Mouse (Mus musculus): ENCODE results near the gene Tsks. TPM values are rescaled to one million over a fixed set of nuclear protein-coding genes. Genes with fewer than 3 reads are reported as not detected.
A peak's percentile ranks its signal among the peaks of the same experiment; 100 is the strongest.

Gene Tsks
- polyA plus RNA-seq, 1 experiment from 2014 or later, result 0.30 TPM

DNA sequence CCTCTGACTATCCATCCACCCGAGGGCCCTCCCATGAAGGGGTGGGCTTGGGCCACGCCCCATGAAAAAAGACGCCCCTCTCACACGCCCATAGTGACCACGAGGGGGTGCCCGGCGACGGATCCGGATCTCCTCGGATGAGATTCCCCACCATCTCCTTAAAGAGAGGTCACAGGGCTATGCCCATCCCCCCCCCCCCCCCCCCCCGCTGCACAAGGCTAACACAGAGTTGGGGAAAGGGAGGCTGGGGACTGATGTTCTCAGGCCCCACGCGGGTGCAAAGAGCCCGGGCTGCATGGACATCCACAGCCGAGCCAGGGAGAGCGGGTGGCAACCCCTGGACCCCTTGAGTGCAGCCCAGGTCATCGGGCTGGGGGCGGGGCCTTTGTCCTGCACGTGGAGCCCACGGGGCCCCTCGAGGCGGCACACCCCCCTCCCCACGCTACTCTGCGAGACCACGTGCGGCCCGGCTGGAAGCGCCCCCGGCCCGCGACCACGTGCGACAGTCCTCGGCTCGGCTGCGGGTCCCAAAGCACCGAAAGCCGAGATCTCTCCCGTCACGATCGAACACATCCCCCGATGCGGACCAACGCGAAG, 42.7 kb downstream of the Tsks start:
- WGBS, result 1% methylated on average over 45 of the region's 45 CpGs
- H3K27ac ChIP-seq (replicated peaks), result peak overlapping the region; percentile 99
- no peaks in the 10 kb centered on the region for H3K9me3 ChIP-seq
- peaks cover 68% of the 10 kb centered on the region for H3K36me3 ChIP-seq (replicated peaks)
- peak overlapping the region; percentile 75 for H3K4me3 ChIP-seq
- H3K4me1 ChIP-seq, result peaks cover 39% of the 10 kb centered on the region
- peak; percentile 90 for DNase-seq (ENCODE audit: low spot score)
- H3K27me3 ChIP-seq (replicated peaks; ENCODE audit: low read depth, poor library complexity, severe bottlenecking), result no peaks in the 10 kb centered on the region

DNA sequence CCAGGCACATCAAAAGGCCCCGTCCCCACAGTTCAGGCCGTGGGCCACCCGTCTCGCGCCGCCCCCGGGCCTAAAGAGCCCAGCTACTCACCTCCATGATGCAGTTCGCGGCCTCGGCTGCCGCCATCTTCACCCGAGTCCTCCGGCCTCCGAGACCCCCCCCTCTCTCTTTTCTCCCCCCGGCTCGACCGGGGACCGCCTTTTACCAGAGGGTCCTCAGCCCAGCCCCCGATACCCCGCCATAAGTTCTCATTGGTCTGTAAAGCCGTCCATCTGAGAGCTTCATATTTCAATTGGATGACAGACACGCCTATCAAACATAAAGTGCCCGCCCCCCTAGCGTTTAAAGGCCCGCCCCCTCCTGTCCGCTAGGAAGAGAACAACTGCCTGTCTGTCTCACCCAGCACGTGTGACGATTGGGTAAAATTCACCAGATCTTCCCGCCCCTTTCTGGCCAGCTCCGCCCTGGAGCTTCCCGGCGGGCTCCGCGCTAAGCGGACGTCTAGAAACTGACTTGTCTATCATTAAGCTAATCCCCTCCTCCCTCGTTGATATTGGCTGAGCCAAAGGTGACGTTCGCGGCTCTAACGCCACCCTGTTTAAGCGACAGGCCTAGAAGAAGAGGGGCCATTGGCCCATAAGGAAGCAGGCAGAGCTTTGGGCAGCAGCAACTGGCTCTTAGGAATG, 43.3 kb downstream of the Tsks start, which contains the start of gene Prmt1:
Gene Prmt1, minus strand, starts transcription at position 377 of the 687 bp plus-strand sequence.
- peaks cover 39% of the 10 kb centered on the region for H3K4me1 ChIP-seq
- H3K4me3 ChIP-seq, result peak within 1 kb of the TSS; percentile 75
- no peaks in the 10 kb centered on the region for H3K9me3 ChIP-seq
- H3K36me3 ChIP-seq (replicated peaks), result peaks cover 68% of the 10 kb centered on the region
- under 1% methylated on average over 42 of the region's 42 CpGs for WGBS
- peak within 1 kb of the TSS; percentile 99 for H3K27ac ChIP-seq (replicated peaks)
- peak; percentile 97 for DNase-seq (ENCODE audit: low spot score)
- no peaks in the 10 kb centered on the region for H3K27me3 ChIP-seq (replicated peaks; ENCODE audit: low read depth, poor library complexity, severe bottlenecking)

DNA sequence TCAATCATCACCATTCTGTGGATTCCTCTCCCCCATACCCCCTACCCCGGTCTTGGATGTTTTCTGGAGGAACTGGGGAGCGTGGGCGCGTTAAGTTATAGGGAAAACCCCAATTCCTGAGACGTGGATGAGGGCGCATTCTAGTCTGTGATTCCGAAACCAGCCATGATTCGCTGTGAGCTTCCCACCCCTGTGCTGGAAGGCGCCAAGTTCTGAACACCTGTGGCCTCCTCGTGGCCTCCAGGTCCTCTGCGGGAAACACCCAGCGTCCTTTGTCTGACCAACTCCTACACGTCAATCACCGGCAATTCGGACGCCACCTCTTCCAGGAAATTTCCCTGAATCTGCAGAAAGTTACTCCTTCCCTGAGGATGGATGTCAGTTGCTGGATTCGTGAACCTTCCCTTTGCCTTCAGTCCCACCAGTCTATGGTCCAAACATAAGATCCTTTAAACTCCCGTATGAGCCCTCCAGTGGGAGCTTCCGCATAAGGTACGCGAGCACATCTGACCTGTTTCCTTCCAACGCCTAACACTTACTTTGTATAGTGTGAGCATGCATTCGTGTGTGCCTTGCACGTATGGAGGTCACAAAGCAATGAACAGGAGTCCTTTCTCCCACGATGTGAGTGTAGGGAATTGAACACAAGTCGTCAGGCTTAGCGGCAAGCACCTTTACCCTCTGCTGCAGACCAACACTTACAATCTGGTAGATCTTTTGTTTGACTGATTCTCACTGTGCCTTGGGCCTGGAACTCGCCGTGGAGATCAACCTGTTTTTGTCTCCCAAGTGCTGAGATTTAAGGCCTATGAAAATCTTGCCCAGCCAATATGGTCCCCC, 44.1 kb downstream of the Tsks start:
- Histone ChIP-seq H3K4me1 (peaks cover 39% of the 10 kb centered on the region), H3K27me3 (replicated peaks; ENCODE audit: low read depth, poor library complexity, severe bottlenecking) (no peaks in the 10 kb centered on the region), H3K4me3 (peak overlapping the region; percentile 75), H3K36me3 (replicated peaks) (peaks cover 68% of the 10 kb centered on the region), H3K9me3 (no peaks in the 10 kb centered on the region), H3K27ac (replicated peaks) (peak overlapping the region; percentile 99)
- no peak for DNase-seq (ENCODE audit: low spot score)
- under 1% methylated on average over 29 of the region's 29 CpGs for WGBS

DNA sequence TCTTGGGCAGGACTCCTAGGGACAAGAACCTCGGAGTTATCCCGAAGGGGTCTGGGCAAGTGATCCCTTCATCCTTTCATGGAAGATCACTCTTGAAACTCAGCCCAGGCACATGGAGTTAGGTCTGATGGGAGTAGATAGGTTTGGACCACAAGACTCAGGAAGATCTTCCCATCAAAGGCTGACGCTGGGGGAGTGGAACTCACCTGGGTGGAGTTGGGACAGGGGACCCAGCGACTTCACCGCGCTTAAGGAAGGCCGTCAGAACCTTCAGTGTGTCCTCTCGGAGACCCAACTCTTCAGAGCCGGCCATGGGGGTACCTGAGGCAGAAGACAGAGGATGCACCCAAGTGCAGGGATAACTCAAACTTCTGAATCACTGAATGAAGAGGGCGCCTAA, 53.7 kb downstream of the Tsks start:
- H3K9me3 ChIP-seq, result no peaks in the 10 kb centered on the region
- H3K27me3 ChIP-seq (replicated peaks; ENCODE audit: low read depth, poor library complexity, severe bottlenecking), result no peaks in the 10 kb centered on the region
- peaks cover 73% of the 10 kb centered on the region for H3K36me3 ChIP-seq (replicated peaks)
- WGBS, result 17% methylated on average over 10 of the region's 10 CpGs
- no peak for DNase-seq (ENCODE audit: low spot score)
- H3K4me1 ChIP-seq, result peaks cover 36% of the 10 kb centered on the region
- H3K4me3 ChIP-seq, result peak overlapping the region; percentile 84
- peak overlapping the region; percentile 95 for H3K27ac ChIP-seq (replicated peaks)

DNA sequence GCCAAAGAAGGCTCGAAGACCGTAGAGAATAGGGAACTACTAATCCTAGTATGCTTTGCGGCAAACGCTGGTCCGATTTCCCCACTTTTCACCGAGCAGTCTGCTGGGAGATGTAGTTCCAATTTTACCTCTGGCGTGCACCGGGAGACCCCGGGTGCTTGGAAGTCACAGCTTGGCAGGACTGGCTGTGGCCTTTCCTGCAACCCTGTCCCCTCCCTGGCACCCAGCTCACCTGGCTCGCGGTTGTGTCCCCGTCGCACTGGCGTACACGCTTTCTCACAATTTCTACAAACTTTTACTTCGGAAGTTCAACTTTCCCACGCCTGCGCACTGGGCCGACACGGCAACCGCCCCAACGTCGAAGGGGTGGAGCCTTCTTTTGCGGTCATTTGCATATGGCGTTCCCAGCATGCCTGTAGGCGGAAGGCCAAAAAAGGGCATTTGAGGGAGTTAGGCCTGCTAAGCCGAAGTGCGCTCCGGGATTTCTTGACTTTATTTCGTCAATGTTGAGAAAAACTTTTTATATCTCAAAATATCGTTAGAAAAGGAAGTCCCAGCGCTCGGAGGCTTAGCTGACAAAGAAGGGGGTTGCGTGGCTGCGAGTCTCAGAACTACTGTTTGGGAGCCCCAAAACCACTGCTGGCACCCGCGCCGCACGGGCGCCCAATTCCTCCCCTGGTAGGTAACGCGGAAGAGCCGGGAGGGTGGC, 54.4 kb downstream of the Tsks start, which contains the start of gene Irf3:
Gene Irf3, plus strand, starts transcription at position 418 of the 709 bp plus-strand sequence.
- WGBS, result under 1% methylated on average over 43 of the region's 43 CpGs
- peaks cover 36% of the 10 kb centered on the region for H3K4me1 ChIP-seq
- peak within 1 kb of the TSS; percentile 84 for H3K4me3 ChIP-seq
- DNase-seq (ENCODE audit: low spot score), result peak; percentile 95
- H3K27ac ChIP-seq (replicated peaks), result peak within 1 kb of the TSS; percentile 95
- H3K9me3 ChIP-seq, result no peaks in the 10 kb centered on the region
- H3K36me3 ChIP-seq (replicated peaks), result peaks cover 73% of the 10 kb centered on the region
- no peaks in the 10 kb centered on the region for H3K27me3 ChIP-seq (replicated peaks; ENCODE audit: low read depth, poor library complexity, severe bottlenecking)

DNA sequence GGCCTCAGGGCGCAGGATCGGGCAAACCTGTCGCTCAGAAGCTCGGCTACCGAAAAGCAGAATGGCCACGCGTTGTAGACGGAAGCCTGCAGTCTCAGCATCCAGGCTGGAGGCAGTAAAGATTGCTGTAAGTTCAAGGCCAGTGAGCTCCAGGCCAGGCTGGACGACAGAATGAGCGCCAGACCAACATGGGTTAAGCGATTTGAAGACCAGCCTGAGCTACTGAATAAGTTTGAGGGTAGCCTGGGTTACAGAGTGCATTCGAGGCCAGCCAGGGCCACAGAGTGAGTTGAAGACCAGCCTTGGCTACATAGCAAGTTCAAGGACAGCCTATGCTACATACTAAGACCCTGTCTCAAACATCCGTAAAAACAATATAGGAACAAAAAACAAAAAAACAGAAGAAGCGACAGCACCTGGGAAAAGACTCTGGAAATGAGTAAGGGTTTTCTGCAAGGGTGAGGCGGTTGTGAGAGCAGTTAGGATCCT, 55.0 kb downstream of the Tsks start:
- no peak for DNase-seq (ENCODE audit: low spot score)
- Histone ChIP-seq H3K27ac (replicated peaks) (peak overlapping the region; percentile 95), H3K27me3 (replicated peaks; ENCODE audit: low read depth, poor library complexity, severe bottlenecking) (no peaks in the 10 kb centered on the region), H3K36me3 (replicated peaks) (peaks cover 73% of the 10 kb centered on the region), H3K9me3 (no peaks in the 10 kb centered on the region), H3K4me1 (peaks cover 36% of the 10 kb centered on the region), H3K4me3 (peak overlapping the region; percentile 84)
- WGBS, result 6% methylated on average over 15 of the region's 15 CpGs

DNA sequence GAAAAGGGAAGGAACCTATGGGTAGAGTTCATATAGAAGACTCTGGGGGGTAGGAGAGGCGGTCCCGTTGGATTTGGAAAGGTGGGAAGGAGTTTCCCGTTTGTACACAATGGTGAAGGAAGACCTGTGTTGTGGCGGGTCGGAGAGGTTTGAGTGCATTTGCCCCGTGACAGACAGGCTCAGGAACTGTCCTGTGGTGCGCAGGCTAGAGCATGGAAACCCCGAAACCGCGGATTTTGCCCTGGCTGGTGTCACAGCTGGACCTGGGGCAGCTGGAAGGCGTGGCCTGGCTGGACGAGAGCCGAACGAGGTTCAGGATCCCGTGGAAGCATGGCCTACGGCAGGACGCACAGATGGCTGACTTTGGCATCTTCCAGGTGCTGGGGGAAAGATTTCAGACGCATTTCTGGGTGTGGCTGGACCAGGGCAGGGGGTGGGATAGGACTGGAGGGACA, 55.5 kb downstream of the Tsks start, which contains the start of gene Bcl2l12:
Gene Bcl2l12, minus strand, starts transcription at position 212 of the 455 bp plus-strand sequence.
- Histone ChIP-seq H3K9me3 (no peaks in the 10 kb centered on the region), H3K27ac (replicated peaks) (peak within 1 kb of the TSS; percentile 95), H3K27me3 (replicated peaks; ENCODE audit: low read depth, poor library complexity, severe bottlenecking) (no peaks in the 10 kb centered on the region), H3K4me3 (peak within 1 kb of the TSS; percentile 84), H3K36me3 (replicated peaks) (peaks cover 73% of the 10 kb centered on the region), H3K4me1 (peaks cover 36% of the 10 kb centered on the region)
- 4% methylated on average over 18 of the region's 18 CpGs for WGBS
- peak; percentile 67 for DNase-seq (ENCODE audit: low spot score)

DNA sequence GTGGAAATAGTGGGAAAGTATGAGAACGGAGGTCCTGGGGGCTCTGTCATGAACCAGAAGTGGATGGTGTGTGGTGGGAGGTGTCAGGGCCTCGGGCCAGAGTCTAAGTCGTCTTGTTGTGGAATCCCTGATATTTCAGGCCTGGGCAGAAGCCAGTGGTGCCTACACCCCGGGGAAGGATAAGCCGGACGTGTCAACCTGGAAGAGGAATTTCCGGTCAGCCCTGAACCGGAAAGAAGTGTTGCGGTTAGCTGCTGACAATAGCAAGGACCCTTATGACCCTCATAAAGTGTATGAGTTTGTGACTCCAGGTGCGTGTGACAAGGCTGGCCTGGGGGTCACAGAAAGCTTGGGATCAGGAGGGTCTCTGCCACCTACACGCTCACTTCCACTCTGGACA, 56.7 kb downstream of the Tsks start:
- H3K4me3 ChIP-seq, result peak overlapping the region; percentile 23; the same call in 1 of the 2 replicates

DNA sequence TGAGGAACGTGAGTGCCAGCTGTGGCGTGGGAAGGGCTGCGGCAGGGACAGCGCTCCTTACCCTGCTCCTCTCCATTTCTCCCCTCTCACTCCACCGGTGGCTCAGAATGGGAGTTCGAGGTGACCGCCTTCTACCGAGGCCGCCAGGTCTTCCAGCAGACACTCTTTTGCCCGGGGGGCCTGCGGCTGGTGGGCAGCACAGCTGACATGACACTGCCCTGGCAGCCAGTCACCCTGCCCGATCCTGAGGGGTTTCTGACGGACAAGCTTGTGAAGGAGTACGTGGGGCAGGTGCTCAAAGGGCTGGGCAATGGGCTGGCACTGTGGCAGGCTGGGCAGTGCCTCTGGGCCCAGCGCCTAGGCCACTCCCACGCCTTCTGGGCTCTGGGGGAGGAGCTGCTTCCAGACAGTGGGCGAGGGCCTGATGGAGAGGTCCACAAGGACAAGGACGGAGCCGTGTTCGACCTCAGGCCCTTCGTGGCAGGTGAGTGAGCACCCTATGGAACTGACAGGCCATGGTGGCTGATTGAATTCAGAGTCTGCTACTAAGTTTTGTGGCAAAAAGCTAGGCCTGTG, 57.6 kb downstream of the Tsks start:
- peaks cover 73% of the 10 kb centered on the region for H3K36me3 ChIP-seq (replicated peaks)
- H3K4me3 ChIP-seq, result peak overlapping the region; percentile 20; the same call in 1 of the 2 replicates
- WGBS, result 89% methylated on average over 21 of the region's 21 CpGs
- DNase-seq (ENCODE audit: low spot score), result no peak
- H3K9me3 ChIP-seq, result no peaks in the 10 kb centered on the region
- peaks cover 38% of the 10 kb centered on the region for H3K4me1 ChIP-seq
- H3K27ac ChIP-seq (replicated peaks), result no peak overlapping the region
- no peaks in the 10 kb centered on the region for H3K27me3 ChIP-seq (replicated peaks; ENCODE audit: low read depth, poor library complexity, severe bottlenecking)

More for the DNA sequence above, 56.7 kb downstream of the Tsks start:
- Histone ChIP-seq H3K27me3 (replicated peaks; ENCODE audit: low read depth, poor library complexity, severe bottlenecking) (no peaks in the 10 kb centered on the region), H3K36me3 (replicated peaks) (peaks cover 73% of the 10 kb centered on the region), H3K4me1 (peaks cover 36% of the 10 kb centered on the region), H3K9me3 (no peaks in the 10 kb centered on the region), H3K27ac (replicated peaks) (no peak overlapping the region)
- DNase-seq (ENCODE audit: low spot score), result no peak
- WGBS, result 82% methylated on average over 11 of the region's 11 CpGs

DNA sequence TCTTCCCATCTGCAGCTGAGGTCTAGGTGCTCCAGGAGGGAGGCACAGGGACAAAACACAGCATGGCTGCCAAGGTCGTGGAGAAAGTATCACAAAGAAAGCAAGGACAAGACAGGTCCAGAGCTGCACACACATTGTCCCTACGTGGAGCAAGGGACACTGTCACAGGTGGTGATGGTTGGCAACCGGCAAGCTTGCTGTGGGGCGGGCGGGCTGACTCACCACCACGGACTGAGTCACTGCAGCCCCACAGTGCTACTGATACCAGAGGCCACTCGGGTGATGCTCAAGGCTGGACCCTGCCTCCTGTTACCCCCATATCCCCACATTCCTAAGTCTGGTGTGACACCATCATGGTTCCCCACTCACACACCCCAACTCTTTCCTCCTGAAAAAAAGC, 59.4 kb downstream of the Tsks start:
- no peaks in the 10 kb centered on the region for H3K27me3 ChIP-seq (replicated peaks; ENCODE audit: low read depth, poor library complexity, severe bottlenecking)
- DNase-seq (ENCODE audit: low spot score), result no peak
- no peaks in the 10 kb centered on the region for H3K9me3 ChIP-seq
- H3K27ac ChIP-seq (replicated peaks), result no peak overlapping the region
- 92% methylated on average over 7 of the region's 7 CpGs for WGBS
- peaks cover 83% of the 10 kb centered on the region for H3K36me3 ChIP-seq (replicated peaks)
- H3K4me1 ChIP-seq, result peaks cover 26% of the 10 kb centered on the region
- no peak overlapping the region for H3K4me3 ChIP-seq

DNA sequence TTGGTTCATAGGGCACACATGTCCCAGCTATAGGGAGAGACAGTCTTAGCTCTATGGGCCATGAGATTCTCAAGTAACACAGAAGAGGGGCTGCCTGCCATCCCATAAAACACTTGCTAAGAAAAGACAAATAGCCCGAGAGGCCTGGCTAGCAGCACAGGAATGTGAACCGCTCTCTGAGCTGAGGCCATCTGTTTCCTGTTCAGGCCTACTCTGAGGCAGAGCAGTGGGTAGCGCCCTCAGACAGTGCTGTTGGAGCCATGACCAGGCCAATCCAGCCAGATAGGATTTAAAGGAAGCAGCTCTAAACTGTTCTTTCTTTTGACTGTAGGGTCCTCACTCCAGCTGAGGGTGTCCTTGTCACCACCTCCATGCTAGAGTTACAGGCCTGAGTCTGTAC, 61.5 kb downstream of the Tsks start:
- no peak for DNase-seq (ENCODE audit: low spot score)
- Histone ChIP-seq H3K9me3 (no peaks in the 10 kb centered on the region), H3K4me3 (no peak overlapping the region), H3K27ac (replicated peaks) (no peak overlapping the region), H3K4me1 (peaks cover 9% of the 10 kb centered on the region), H3K36me3 (replicated peaks) (peaks cover 100% of the 10 kb centered on the region), H3K27me3 (replicated peaks; ENCODE audit: low read depth, poor library complexity, severe bottlenecking) (no peaks in the 10 kb centered on the region)
- 78% methylated on average over 3 of the region's 3 CpGs for WGBS
